Mouse (Mus musculus): ENCODE measurements around the gene Tbc1d1. TPM values are rescaled to one million over a fixed set of nuclear protein-coding genes. Genes with fewer than 3 reads are reported as not detected.

Tbc1d1 gene
- total and polyA plus RNA-seq, 3 experiments: 26.0 to 38.6 (median 31.9) TPM

- in situ Hi-C loops (cut with MboI; ENCODE audit: low pct_ligation_motif_present, low pct_unique_long_range_greater_than_20kb, low sequenced_read_pairs) (loop anchor here (10.0 kb wide), 1 partner anchor 113 kb away; no protein-coding TSS in a partner anchor), dilution Hi-C loops (cut with MboI; ENCODE audit: extremely low pct_ligation_motif_present, extremely low pct_unique_long_range_greater_than_20kb, low sequenced_read_pairs) (no loop called here)
- Histone ChIP-seq H3K27me3 (replicated peaks) (no peaks in the 10 kb centered on the region), H3K27ac (ENCODE audit: insufficient read depth, low read depth) (no peak overlapping the region), H3K36me3 (replicated peaks in 1 of 2; ENCODE audit: control insufficient read depth in 1 of 2, insufficient read depth in 1 of 2, low read length in 1 of 2) (no peaks in the 10 kb centered on the region), H3K9me3 (replicated peaks; ENCODE audit: low read length) (no peaks in the 10 kb centered on the region), H3K4me1 (ENCODE audit: control insufficient read depth in 1 of 2, insufficient read depth in 2 of 2) (peaks cover 5 to 14% of the 10 kb centered on the region in 2 experiments; a peak in 3 of 4 replicates), H3K79me2 (replicated peaks; ENCODE audit: control insufficient read depth, extremely low read depth, insufficient read depth, poor library complexity, severe bottlenecking) (no peaks in the 10 kb centered on the region), H3K9ac (ENCODE audit: insufficient read depth, low read depth) (no peak overlapping the region), H3K4me3 (replicated peaks in 1 of 3; ENCODE audit: low read depth in 2 of 3, low read length in 2 of 3, poor library complexity in 1 of 3) (no peak overlapping the region), H3K4me2 (ENCODE audit: insufficient read depth, low read depth, poor library complexity, severe bottlenecking) (no peak overlapping the region)
- DNase-seq (ENCODE audit: extremely low read depth): no peak
- TF ChIP-seq BHLHE40 (IDR thresholded peaks at IDR 0.05; ENCODE audit: low read depth, low read length) (no peak), ETS1 (conservative IDR thresholded peaks at IDR 0.05; ENCODE audit: low read depth, low read length) (no peak), SIN3A (IDR thresholded peaks at IDR 0.05; ENCODE audit: low read length) (no peak), MXI1 (IDR thresholded peaks at IDR 0.05; ENCODE audit: low read depth, low read length) (no peak), MYC (IDR thresholded peaks at IDR 0.05; ENCODE audit: low read depth, low read length) (no peak), CTCF (conservative IDR thresholded peaks at IDR 0.05 in 1 of 2, IDR thresholded peaks at IDR 0.05 in 1 of 2; ENCODE audit: low read depth in 2 of 2, low read length in 2 of 2) (no peak), RCOR1 (conservative IDR thresholded peaks at IDR 0.05; ENCODE audit: low read depth, low read length) (no peak), ZC3H11A (IDR thresholded peaks at IDR 0.05; ENCODE audit: low read depth, low read length) (no peak), ELF1 (IDR thresholded peaks at IDR 0.05; ENCODE audit: low read depth, low read length) (no peak), MAZ (IDR thresholded peaks at IDR 0.05; ENCODE audit: low read depth, low read length) (no peak)
Measured at GRCm38 (mm10) chr5:64381538-64381937, 225.4 kb downstream of the Tbc1d1 start.

- H3K9ac ChIP-seq (ENCODE audit: insufficient read depth, low read depth): no peak overlapping the region
- dilution Hi-C loops (cut with MboI; ENCODE audit: extremely low pct_ligation_motif_present, extremely low pct_unique_long_range_greater_than_20kb, low sequenced_read_pairs) (no loop called here), in situ Hi-C loops (cut with MboI; ENCODE audit: low pct_ligation_motif_present, low pct_unique_long_range_greater_than_20kb, low sequenced_read_pairs) (loop anchor here (10.0 kb wide), 1 partner anchor 112 kb away; no protein-coding TSS in a partner anchor)
- H3K79me2 ChIP-seq (replicated peaks; ENCODE audit: control insufficient read depth, extremely low read depth, insufficient read depth, poor library complexity, severe bottlenecking): no peaks in the 10 kb centered on the region
- no peak overlapping the region for H3K27ac ChIP-seq (ENCODE audit: insufficient read depth, low read depth)
- H3K4me3 ChIP-seq (replicated peaks in 1 of 3; ENCODE audit: low read depth in 2 of 3, low read length in 2 of 3, poor library complexity in 1 of 3): no peak overlapping the region
- peaks cover 3 to 7% of the 10 kb centered on the region in 2 experiments; a peak in 2 of 4 replicates for H3K4me1 ChIP-seq (ENCODE audit: control insufficient read depth in 1 of 2, insufficient read depth in 2 of 2)
- no peaks in the 10 kb centered on the region for H3K27me3 ChIP-seq (replicated peaks)
- DNase-seq (ENCODE audit: extremely low read depth): peak; percentile 68
- no peak overlapping the region for H3K4me2 ChIP-seq (ENCODE audit: insufficient read depth, low read depth, poor library complexity, severe bottlenecking)
- H3K36me3 ChIP-seq (replicated peaks in 1 of 2; ENCODE audit: control insufficient read depth in 1 of 2, insufficient read depth in 1 of 2, low read length in 1 of 2): no peaks in the 10 kb centered on the region
- no peaks in the 10 kb centered on the region for H3K9me3 ChIP-seq (replicated peaks; ENCODE audit: low read length)
- TF ChIP-seq MYC (IDR thresholded peaks at IDR 0.05; ENCODE audit: low read depth, low read length): peak; percentile 87
- TF ChIP-seq JUND (conservative IDR thresholded peaks at IDR 0.05; ENCODE audit: low read depth, low read length): no peak
- TF ChIP-seq NELFE (IDR thresholded peaks at IDR 0.05; ENCODE audit: low read depth, low read length): no peak
- no peak for TF ChIP-seq POLR2A (IDR thresholded peaks at IDR 0.05; ENCODE audit: low read depth, low read length)
- TF ChIP-seq ZNF384 (IDR thresholded peaks at IDR 0.05; ENCODE audit: low read depth, low read length): no peak
- peak; percentile 92 for TF ChIP-seq SMC3 (IDR thresholded peaks at IDR 0.05; ENCODE audit: low read depth, low read length)
- peak; percentile 92 for TF ChIP-seq RAD21 (IDR thresholded peaks at IDR 0.05; ENCODE audit: low read depth, low read length)
- no peak for TF ChIP-seq NRF1 (IDR thresholded peaks at IDR 0.05; ENCODE audit: low read depth, low read length)
- TF ChIP-seq CTCF (conservative IDR thresholded peaks at IDR 0.05 in 1 of 2, IDR thresholded peaks at IDR 0.05 in 1 of 2; ENCODE audit: low read depth in 2 of 2, low read length in 2 of 2): peak; percentile 81 to 91; a peak in 3 of 4 replicates
- no peak for TF ChIP-seq TBP (conservative IDR thresholded peaks at IDR 0.05; ENCODE audit: low read depth, low read length)
- TF ChIP-seq IRF4 (IDR thresholded peaks at IDR 0.05; ENCODE audit: low read depth, low read length): no peak
- TF ChIP-seq MAFK (IDR thresholded peaks at IDR 0.05; ENCODE audit: insufficient replicate concordance, low read length): no peak
- no peak for TF ChIP-seq MAZ (IDR thresholded peaks at IDR 0.05; ENCODE audit: low read depth, low read length)
- TF ChIP-seq RCOR1 (conservative IDR thresholded peaks at IDR 0.05; ENCODE audit: low read depth, low read length): no peak
- no peak for TF ChIP-seq UBTF (IDR thresholded peaks at IDR 0.05; ENCODE audit: low read depth, low read length)
- no peak for TF ChIP-seq ZMIZ1 (IDR thresholded peaks at IDR 0.05; ENCODE audit: low read depth, low read length)
- peak; percentile 74 for TF ChIP-seq ZC3H11A (IDR thresholded peaks at IDR 0.05; ENCODE audit: low read depth, low read length)
- no peak for TF ChIP-seq ETS1 (conservative IDR thresholded peaks at IDR 0.05; ENCODE audit: low read depth, low read length)
- TF ChIP-seq HCFC1 (IDR thresholded peaks at IDR 0.05; ENCODE audit: low read depth, low read length): no peak
- TF ChIP-seq MXI1 (IDR thresholded peaks at IDR 0.05; ENCODE audit: low read depth, low read length): no peak
- TF ChIP-seq KAT2A (IDR thresholded peaks at IDR 0.05; ENCODE audit: insufficient replicate concordance, low read length): no peak
- 0 out of 2 replicates have a peak, but pooled peaks have one; percentile 33 for TF ChIP-seq MAX (IDR thresholded peaks at IDR 0.05; ENCODE audit: low read length)
- TF ChIP-seq USF1 (IDR thresholded peaks at IDR 0.05; ENCODE audit: low read depth, low read length): no peak
- TF ChIP-seq CHD2 (IDR thresholded peaks at IDR 0.05; ENCODE audit: low read length): no peak
- no peak for TF ChIP-seq SIN3A (IDR thresholded peaks at IDR 0.05; ENCODE audit: low read length)
- no peak for TF ChIP-seq CHD1 (IDR thresholded peaks at IDR 0.05; ENCODE audit: low read depth, low read length)
- TF ChIP-seq BHLHE40 (IDR thresholded peaks at IDR 0.05; ENCODE audit: low read depth, low read length): peak; percentile 17; the same call in 1 of the 2 replicates
- no peak for TF ChIP-seq MEF2A (IDR thresholded peaks at IDR 0.05; ENCODE audit: borderline replicate concordance, low read depth, low read length)
- no peak for TF ChIP-seq POLR2AphosphoS2 (IDR thresholded peaks at IDR 0.05; ENCODE audit: low read depth, low read length)
Measured at GRCm38 (mm10) chr5:64382451-64383057, 226.4 kb downstream of the Tbc1d1 start.
